Mouse (Mus musculus): ENCODE results near the gene Neurod6.

GRCm38 (mm10) chr6:55646824-55647560 lies 34.1 kb downstream of the Neurod6 start:
- no peak for TF ChIP-seq CTCF (IDR thresholded peaks at IDR 0.05; ENCODE audit: control insufficient read depth, insufficient read depth, low read length)
- no peak for TF ChIP-seq POLR2A (IDR thresholded peaks at IDR 0.05; ENCODE audit: borderline replicate concordance, control insufficient read depth, low read depth, low read length)

Measured in bone marrow, adult 2 months (tissue).